Mouse (Mus musculus) spleen, postnatal 4 days (tissue): ENCODE measurements around the gene Aldh3b1.

Source experiments
- DNase-seq, 2 experiments: peaks; one replicate each; pipeline ENCODE4 v3.0.0; 2022; ENCODE audit warnings: low spot score in 2 of 2

Gene Aldh3b1

DNA sequence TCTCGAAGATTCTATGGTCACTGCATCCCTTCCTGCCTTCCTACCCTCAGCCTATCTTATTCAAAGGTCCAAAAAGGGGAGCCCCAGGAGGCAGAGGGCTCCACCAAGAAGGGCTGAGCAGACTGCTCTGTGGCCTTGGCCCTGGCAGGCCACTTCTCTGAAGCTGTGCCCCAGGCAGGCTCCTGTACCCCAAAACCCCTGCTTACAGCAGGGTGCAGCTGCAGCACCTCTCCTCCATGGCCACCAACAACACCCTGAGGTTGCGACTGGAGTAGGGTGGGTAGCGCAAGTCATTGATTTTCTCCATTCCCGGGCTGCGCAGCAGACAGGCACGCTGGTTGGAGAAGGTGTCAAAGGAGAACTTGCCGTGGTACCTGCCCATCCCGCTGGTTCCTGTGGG lies 15.9 kb downstream of the Aldh3b1 start:
- DNase-seq, result peak in 1 of 2 experiments; percentile 15

DNA sequence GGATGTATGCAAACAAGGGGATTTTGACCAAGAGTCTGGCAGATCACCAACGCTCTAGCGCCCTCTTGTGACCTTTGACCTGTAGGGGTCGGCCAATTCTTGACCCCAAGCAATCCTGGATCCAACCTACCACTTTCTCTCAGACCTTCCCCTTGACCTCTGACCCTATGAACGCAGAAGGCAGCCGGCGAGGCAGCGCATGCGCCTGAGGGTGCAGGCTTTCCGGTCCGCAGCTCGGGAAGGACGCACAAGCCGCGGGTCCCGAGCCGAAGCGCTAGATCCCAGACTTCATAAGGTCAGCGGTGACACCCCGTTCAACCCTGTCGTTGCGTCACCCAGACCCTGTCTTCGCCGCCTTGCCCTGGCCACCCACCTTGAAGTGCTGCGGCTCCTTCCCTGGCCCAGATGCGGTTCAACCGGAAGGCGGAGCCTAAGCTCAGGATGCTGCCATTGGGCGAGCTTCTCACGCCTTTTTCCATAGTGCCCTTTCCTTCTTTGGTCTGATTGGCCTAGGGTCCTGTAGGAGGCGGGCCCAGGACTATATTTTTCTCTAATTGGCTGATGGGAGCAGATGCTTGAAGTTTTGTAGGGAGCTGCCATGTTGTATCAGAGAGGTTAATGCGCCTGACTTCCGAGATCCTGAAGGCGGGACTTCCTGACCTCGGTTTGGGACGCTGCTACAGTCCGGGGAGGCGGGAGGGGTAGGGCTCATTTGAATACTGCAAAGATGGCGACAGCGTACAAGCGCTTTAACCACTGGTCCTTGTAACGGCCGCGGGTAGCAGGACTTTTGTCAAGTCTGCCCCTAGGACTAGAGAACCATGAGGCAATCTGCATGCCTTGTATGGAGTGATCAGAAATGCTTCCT lies 17.0 kb downstream of the Aldh3b1 start, which contains the start of gene Ndufs8:
Ndufs8 (minus strand) TSS at position 438 of the 868 bp plus-strand sequence.
- DNase-seq, result peak; percentile 89 to 91

DNA sequence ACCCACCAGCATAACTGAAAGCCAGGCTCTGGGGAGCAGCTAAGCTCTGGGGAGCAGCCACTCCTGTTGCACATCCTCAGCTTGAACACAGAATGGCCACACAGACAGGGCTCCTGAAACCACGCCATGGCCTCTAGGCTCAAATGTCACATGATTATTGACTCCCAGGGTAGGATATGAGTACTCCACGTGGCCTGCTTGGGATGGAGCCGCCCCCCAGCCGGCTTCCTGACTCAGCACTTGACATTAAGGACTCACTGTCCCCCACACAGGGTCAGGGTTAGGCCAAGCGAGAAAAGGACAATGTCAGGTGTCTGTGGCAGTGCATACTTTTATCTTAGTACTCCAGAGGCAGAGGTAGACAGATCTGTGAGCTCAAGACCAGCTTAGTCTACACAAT lies 19.4 kb downstream of the Aldh3b1 start:
- DNase-seq, result no peak

DNA sequence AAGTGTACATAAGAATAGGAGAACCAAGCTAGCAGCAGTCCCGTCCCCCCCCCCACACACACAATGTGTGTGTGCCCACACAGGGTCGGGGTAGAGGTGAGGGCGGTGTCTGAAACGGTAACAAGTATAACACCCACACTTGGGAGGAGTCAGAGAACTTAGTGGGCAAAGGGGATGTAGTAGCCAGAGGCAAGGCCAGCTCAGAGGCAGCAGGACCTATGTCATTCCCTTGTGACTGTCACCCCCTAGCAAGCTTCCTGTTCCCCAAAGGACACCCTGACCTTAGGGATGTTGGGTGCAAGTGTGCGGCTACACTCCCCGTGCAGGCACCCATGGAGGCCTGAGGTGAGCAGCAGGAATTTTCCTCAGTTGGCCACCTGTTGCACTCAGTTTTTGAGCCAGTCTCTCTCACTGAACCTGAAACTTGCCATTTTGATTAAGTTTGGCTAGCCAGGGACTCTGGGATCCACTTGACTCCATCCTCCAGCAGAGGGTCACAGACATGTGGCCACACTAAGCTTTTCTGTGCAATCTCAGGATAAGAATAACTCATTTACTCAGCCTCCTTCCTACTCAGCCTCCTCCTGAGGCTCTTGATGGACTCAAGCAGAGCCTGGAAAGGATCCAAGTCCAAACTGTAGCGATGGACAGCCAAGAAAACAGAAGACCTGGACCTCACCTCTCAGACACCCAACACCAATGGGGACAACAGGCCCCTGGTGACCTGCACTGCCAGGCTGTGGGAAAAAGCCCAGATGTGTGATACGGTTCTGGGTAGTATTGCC lies 21.5 kb downstream of the Aldh3b1 start:
- DNase-seq, result no peak

DNA sequence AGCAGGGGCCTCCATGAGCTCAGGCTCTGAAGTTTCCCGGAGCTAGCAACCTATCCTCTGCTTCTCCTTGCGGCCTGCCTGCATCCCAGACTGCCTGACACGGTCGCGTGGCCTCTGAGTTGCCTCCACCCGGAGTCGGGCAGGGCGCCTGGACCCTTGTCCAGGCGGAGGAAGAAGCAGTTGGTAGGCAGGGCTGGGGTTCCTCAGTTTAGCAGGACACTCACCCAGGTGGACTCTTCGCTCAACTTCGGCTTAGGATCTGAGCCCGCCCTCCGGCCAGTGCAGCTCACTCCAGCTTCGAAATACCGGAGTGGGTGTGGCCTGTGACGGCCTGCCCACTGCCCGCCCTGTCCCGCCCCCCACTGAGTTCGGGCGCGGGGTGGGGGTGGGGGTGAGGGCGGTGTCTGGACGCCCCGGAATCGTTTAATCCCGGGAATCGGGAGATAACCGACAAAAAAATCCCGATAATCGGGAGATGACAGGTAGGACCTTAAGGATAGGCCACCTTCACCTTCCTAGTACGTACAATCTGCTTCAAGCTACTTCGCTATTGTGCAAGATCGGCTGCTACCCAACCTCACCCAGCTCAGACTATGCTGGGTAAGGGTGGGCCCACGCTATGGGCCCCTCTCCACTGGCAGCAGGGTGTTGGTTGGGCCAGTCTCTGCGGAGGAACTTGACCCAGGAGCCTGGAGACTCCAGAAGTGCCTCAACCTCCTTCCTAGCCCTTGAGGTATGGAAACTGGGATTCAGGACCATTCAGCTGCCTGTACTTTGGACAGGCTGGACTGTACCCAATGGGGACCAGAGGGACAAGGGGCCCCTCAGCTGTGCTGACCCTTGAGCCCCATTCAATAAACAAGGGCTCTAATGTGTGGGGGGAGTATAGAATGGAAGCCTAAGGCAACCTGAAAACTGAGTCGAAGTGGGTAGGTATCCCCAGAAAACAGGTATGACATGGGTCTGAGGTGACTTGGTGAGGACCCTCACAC lies 22.5 kb downstream of the Aldh3b1 start, which contains the start of gene Tcirg1:
Tcirg1 (minus strand) TSS at position 339 of the 992 bp plus-strand sequence.
- peak; percentile 74 to 86 for DNase-seq

DNA sequence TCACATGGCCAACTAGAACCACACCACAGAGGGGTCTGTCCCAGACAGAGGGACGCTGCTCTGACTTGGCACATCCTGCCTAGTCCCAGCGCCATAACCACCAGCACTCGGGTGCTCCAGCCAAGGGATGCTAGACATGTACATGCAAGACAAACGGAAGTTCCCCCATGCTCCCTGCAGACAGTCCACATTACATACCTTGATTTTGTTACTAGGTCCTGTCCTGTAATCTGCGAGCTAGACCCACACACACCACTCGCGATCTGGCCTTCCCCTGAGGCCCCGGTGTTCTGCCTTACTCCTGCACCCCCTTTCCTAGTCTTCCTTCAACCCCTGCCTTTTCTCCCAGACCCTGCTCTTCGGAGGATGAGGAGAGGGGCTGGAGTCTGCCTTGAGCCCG lies 23.3 kb downstream of the Aldh3b1 start:
- peak in 1 of 2 experiments; percentile 13 for DNase-seq

DNA sequence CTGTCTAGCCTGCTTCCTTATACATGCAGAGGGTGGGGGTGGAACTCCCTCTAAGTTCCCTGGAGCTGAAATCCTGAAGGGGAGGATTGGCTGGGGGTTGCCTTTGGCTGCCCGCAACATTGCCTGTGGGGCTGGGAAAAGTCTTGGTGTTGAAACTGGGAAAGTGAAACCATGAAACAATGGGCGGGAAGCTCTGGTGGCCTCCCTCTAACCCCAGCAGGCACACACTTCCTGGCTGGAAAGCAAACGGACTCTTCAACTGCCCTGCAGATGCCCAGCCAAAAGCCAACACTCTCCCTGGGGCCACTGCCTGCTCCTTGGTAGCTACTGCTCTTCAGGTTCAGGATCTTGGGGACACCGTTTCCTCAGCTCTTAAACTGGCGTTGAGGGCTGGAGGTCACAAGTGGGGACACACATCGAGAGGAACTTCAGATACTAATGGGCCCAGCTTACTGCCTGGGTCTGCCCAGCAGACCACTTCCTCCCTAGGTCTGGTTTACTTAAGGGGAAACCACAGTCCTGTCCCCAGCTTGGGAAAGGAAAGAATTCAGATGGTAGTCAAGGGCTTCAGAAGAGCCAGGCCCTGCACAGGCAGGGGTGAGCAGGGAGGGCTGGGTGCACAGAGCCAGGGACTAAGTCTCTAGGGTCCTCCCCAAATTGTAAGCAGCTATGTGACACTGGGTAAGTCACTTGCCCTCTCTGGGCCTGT lies 24.2 kb downstream of the Aldh3b1 start:
- peak in 1 of 2 experiments; percentile 14 for DNase-seq

DNA sequence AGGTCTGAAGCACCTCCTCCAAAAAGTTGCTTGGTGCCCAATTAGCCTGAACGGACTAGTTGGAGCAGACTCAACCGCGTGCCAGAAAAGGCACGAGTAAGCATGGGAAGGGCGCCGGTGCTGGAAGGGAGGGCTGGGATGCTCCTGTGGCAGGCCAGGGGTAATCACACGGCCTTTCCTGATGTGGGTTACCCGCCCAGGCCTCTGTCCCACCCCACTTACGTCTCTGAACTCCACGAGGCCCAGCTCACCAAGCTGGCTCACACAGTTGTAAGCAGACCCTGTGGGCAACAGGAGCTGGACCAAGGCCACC lies 25.3 kb downstream of the Aldh3b1 start:
- DNase-seq, result no peak

DNA sequence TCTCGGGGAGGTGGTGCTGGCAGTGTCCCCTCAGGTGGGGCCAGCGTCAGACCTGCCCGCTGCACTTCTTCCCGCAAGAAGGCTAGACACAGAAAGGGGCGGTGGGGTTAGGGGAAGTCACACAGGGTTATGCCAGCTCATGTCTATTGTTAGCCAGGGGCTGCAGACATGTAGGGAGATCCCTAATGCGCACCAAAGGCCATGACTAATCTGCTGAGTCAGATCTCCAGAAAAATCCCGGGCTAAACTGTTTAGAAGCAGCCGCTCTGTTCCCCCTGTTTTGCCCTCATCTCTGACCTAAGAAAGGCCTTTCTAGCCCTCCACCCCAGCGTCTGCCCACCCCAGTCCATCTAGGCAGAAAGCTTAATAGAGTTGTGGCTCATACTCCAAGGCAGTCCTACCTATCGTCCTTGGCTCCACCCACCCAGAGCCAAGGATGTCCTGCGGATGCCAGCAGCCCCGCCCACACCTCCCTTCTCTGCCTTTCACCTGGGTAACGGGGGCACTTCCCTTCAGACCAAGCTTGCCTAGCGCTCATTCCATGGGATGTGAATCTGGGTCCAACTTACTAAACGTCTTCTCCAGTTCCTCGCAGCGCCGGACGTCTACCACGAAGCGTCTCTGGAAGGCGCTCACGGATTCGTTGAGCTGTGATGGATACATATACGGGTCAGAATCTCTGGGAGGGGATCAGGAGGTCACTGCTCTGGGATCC lies 25.8 kb downstream of the Aldh3b1 start:
- DNase-seq, result peak in 1 of 2 experiments; percentile 62

DNA sequence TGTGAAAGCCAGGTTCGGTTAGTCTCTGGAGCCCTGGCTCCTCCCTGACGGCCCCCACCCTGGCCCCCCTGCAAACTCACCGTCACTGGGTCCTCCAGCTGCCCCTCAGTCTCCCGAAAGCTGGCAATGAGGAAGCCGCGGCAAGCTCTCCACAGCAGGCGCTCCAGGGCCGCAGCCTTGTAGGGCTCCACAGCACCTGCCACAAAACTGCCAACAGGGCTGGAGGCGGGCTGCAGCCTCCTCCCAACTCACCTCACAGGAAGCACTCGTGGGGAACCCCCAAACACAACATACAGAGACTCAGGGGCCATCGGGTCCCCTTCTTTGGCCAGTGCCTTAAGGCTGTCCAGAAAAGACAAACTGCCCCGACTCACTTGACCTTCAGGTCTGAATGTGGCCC lies 26.6 kb downstream of the Aldh3b1 start:
- no peak for DNase-seq

DNA sequence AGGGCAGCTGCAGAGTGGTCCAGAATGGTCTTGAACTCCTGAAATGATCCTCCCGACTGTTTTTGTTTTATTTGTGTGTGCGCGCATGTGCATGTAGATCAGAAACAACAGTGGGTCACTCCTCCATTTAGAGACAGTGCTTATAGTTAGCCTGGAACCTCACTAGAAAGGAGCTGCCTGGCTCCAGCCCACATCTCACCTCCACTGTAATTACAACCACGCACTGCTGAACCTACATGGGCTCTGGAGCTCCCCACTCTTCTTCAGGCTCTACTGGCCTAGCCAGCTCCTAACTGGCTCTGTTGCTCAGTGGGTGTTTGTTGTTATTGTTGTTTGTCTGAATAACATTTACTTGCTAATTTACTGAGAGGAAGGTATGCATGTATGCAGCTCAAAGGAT lies 30.0 kb downstream of the Aldh3b1 start:
- DNase-seq, result no peak

DNA sequence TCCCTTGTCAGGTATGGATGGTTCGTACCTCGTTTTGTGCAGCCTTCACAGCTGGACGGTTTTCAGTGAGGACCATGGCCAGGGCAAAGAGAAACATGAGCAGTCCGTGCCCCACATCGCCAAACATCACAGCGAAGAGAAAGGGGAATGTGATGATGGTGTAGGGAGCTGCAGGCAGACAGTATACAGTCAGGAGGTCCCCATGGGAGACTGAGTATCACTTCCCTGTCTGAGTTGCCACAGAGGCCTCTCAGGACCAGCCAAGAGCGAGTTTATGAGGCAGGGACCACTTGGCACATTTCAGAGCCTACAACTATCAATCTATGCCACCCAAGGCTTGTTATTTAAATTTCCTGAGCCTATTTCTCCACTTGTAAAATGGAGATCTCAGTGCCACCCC lies 30.7 kb downstream of the Aldh3b1 start:
- DNase-seq, result no peak

DNA sequence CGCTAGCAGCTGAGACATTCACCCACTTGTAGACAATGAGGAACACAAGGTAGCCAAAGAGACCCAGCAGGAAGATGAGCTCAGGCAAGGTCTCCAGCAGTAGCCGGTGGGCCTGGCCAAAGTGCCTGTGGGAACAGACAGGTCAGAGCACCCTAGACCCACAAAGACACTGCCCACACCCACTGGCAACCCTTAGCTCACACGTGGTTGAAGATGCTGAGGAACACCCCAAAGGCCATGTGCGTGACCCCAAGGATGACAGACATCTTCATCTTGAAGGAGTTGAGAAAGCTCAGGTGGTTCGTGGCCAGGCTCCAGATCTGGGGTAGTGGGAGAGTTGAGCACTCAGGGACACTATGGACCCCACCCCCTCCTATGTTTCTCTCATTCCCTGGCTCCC lies 32.1 kb downstream of the Aldh3b1 start:
- DNase-seq, result no peak

DNA sequence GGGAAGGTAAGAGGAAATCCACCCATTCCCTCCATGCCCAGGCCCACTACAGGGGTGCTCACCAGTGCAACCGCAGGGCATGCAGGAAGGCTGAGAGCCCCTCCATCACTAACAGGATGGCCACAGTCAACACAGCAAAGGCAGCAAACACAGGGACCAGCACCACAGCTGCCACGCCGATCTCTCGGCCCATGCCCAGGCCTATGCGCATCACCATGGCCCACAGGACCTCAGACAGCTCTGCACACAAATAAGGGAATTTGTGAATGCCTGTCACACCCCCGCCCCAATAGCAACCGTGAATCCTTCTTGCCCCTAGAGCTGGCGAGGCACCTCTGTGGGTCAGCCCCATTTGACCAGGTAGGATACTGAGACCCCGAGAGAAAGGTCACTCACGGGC lies 33.4 kb downstream of the Aldh3b1 start:
- no peak for DNase-seq

DNA sequence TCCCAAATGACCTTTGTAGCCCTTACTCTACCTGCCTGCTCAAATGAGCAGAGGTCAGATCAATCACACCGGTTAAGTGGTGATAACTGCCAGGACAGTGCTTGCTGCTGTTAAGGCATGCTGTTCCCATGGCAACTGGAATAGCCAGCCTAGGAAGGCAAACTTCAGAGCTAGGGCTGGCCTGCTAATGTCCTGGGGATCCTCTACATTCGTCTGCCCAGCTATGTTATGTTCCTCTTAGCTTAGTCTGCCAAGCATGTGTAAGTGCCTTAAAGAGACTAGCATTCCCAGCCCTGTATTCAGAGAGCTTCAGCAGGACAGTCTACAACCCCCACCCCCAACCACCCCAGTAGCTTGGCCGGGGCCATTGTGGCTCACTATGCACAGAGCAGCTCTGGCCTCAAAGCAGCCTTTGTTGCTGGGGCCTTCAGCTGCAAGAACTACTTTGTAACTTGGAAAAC lies 34.4 kb downstream of the Aldh3b1 start:
- DNase-seq, result no peak

DNA sequence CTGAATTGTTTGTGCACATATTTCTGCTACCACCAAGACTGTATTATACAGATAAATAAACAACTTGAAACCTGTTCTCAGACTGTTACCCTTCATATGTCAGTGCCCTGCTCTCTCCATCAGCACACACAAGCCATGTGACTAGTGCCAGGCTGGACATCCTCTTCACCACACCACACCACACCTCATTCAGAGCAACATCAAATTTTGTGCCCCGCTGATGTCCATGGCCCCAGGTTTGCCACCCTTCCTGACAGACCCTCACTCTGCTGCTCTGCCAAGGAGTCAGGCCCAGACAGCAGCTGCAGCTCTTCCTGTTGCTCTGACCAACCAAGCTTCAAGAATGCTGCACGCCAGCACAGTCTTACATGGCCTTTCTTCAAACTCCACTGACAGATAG lies 35.3 kb downstream of the Aldh3b1 start:
- DNase-seq, result no peak

DNA sequence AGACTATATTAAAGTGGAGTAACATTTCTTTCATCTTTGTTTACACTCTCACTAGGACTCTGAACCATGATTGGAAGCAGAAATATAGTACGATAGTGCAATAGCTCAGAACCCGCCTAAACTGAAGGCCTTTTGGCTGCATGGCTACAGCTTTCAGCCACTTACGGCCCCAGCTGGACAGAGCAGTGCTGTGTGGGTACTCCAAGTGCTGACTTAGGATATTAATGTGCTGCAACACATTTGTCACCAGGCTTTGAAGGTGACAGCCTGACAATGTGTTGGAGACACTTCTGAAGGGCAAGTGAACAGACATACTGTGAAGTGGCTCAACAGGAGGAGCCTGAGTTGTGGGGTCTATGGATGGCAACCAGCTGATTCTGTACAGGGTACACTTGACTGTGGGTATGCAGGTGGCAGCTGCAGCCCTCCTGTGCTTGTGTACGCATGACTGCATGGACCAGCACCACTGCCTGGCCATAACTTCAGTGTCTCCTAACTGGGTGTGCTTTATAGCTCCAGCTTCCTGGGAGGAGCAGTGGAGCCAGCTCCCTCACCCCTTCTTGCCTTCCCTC lies 36.0 kb downstream of the Aldh3b1 start:
- no peak for DNase-seq

DNA sequence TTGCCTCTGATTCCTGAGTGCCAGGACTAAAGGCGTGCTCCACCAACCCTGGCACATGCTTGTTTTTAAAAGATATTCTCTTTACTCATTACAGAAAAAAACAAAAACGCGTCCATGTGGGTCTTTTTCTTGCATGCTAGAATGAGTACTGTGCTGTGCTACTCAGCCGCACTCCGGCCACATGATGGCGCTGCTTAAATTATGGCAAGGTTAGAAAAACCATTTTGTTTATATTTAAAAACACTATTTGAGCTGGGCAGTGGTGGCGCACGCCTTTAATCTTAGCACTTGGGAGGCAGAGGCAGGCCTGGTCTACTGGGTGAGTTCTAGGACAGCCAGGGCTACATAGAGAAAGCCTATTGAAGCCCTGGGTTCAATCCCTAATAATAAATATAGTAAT lies 39.4 kb downstream of the Aldh3b1 start:
- DNase-seq, result peak in 1 of 2 experiments; percentile 66

DNA sequence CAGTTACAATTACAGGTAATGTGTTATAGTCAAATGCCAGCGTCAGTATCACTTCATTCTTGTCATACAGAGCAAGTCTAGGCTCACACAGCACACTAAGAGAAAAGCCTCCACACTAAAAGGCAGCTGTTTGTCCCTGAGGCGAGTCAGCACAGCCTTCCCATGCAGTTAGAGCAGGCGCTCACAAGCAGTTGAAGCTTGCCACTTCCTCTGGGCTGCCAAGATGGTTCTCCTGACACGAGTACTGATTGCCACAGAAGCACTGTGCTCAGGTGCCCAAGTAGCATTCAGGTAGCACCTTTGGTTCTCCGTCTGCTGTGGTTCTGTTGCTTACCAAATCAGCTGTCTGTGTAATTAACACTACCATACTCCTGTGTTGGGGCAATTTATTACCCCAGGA lies 40.5 kb downstream of the Aldh3b1 start:
- no peak for DNase-seq
